Mouse (Mus musculus) 3T3-L1 (cell line): ENCODE measurements at regions not wholly inside any gene's neighbourhood (a gene's known extent, or its start where the extent isn't known, plus 50 kb on each side); places are given as distances from the start of the nearest gene placed in this dataset.
"Not testable (repeated sequence)": the region's sequence is repeated elsewhere in the genome, so short reads cannot be mapped to it uniquely, and the experiment has no call there.

Experiments used
- DNase-seq: peaks from one replicate; pipeline ENCODE4 v3.0.0-alpha.2; 2015; ENCODE audit warnings: low read depth, low spot score

DNA sequence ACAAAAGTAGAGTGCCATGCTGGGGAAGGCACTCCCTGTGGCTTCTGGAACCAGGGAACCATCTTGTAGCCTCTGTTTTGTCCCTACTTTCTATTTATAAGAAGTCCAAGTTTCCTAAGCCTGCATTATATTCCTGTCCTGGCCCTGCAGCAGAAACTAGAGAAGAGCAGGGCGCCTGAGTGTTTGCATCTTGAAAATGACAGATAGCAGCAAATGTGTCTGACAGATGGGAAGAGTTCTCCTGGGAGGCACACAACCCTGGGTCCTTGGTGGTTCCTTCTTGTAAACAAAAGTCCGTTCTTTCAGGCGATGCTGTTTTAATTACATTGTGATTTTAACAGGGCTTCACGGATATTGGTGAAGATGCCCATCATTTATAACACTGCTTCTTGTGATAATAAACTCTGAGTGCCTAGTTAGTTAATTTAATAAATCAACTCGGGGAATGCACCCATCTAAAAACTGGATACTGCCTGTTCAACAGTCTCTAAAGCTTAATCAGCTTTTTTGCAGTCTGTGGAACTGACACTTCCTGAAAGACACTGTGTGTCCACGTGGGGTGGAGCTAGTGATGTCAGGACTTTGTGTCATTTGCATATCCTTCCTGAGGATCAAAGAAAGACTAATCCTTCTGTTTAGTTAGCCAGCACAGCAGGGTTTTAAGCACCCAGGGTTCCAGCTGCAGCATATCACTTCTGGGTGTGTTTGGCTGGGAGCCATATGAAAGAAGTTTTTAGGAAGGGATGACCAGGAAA, 188.3 kb upstream of the Ccdc54 start:
- DNase-seq, result no peak

DNA sequence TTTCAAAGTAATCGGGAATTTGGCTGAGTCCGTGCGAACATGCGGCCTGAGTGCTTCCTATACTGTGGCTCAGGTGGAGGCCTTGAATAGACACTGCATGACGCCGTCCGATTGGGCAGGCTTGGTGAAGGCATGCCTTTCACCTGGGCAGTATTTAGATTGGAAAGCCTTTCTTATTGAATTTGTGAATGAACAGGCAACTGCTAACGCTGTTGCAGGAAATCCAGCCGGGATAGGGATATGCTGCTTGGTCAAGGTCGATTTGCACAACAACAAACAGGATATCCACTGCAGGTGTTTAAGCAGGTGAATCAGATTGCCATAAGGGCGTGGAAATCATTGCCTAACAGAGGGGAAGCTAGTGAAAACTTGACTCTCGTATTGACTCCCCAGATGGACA, 183.7 kb upstream of the Ccdc54 start:
- not testable (repeated sequence) for DNase-seq

DNA sequence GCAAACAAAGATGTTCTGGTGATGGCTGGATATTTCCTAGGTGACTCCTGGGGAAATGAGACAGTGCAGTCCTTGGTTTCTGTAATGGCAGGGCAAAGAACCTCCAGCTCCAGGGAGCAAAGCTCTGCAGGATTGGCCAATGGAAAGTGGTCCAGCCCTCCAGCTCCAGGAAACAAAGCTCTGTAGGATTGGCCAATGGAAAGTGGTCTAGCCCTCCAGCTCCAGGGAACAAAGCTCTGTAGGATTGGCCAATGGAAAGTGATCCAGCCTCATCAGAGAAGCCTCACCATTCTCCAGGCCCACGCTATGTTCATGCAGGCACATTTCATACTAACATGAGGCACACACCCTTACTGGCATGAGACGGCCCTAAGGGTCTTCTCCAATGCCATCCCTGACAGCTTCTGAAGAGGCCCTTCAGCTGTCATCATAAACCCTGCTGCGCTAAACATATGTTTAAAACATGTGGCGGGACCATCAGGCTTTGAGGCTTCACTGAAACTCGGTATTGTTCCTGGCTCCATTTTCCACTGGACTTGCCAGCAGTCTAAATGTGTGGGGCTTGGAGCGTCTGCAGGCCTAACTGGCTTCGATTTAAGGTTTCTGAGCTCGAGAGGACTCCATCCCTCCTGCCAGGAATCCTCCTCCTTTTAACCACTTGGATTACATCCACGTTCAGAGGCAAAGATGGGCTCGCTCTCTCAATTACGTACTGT, 175.3 kb upstream of the Ccdc54 start:
- no peak for DNase-seq

DNA sequence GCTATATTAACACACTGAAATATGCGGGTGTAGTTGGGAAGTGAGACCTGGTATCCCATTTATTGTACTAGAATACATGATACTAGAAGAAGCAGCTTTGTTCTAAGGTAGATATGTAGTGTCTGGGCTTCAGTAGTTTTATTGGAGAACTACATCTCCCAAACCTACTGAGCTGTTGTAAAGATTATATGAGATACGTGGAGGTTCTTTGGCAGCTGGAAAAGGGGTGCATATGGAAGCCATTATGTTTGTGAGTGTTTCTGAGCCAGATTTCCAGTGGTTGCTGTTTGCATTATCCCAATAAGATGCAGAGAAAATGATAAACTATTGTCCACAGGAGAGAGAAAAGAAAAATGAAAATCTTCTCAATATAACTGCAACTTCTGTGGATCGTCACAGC, 171.1 kb upstream of the Ccdc54 start:
- DNase-seq, result no peak

DNA sequence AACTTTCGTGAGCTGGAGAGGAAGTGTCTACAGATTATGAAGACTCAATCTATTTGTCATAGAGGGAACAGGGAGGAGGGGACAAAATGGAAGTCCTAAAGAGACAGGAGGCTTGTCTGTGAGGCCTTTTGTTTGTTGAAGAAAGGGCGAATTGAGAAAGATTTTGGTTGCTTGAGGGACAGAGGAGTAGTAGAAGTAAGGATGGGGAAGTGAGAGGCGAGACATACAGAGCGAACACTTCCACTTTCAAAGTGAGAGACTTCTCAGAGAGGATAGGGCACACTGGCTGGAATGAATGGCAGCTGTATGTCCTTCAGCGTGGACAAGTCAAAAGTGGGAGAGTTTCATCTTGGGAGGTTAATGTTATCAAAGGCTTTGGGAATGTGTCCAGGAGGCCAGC, 169.0 kb upstream of the Ccdc54 start:
- DNase-seq, result no peak

DNA sequence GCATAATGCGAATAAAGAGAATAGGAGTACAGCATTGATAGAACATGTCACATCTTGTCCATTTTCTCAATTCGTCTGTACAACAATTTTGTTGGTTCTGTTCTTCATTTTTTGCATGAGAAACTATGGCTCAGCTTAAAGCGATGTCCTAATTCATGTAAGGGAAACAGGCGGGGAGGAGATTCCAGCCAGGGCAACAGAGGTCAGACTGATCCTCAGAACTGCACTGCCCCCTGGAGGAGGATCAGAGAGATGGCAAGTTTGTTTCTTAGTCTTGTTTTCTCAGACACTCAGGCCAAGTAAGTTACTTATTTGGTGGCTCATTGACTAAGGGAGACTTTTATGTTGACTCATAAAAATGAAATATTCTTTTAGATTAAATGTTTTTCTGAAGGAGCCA, 165.7 kb upstream of the Ccdc54 start:
- DNase-seq, result peak; percentile 86

DNA sequence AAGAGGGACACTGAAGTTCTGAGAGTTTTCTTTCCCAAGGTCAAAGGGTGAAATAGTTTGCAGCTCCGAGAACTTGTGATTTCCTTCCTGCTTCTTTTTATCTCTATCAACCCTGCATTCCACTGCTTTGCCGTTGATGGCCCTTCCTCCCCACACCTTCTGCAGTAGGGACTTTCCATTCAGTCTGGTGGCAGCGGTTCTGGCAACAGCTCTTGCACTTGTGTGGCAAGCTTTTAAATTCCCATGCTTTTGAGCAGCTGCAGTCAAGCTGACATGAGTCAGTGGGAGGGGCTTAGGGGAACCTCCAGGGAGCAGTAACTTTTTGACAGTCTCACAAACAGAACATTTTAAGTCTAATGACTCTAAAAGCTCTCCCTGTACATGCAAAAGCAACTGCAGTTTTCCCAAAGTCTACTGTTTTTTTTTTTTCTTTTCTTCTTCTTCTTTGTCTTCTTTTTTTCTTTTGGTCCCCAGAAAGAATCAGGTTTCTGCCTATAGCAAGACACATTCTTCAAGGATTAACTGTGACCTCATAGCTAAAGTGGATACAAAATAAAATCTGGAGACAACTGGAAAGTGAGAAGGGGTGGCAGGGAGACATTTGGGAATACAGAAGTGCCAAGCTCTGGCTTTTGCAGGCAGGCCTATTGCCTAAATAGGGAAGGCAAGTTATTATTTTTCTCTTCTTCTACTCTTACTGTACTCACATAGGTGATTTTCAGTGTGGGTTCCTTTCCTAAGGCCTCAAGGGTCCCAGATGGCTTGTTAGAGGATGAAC, 162.8 kb upstream of the Ccdc54 start:
- DNase-seq, result peak; percentile 96

- DNase-seq, result peak; percentile 43
Measured at GRCm38 (mm10) chr16:50753046-50753445, 162.1 kb upstream of the Ccdc54 start.

- DNase-seq, result peak; percentile 78
Measured at GRCm38 (mm10) chr16:50752277-50752600, 161.3 kb upstream of the Ccdc54 start.

GRCm38 (mm10) chr16:50751495-50752276, 160.7 kb upstream of the Ccdc54 start:
- DNase-seq, result peak; percentile 56

DNA sequence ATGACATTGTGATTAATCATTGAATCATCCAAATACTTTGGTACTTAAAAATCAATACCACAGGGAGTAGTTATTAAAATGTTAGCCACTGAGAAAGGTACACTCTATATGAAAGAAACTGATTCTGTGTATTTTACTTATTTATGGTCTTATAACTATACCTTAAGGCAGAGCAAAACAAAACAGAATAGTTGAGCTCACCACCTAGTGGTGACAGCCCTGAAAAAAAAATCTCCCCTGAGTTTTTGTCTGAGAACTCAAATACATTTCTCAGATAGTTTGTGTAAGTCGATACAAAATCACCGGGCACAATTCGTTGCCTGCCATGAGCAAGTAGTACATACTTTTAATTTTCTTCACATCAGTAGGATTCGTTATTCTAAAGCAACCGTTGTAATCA, 156.7 kb upstream of the Ccdc54 start:
- peak; percentile 40 for DNase-seq

DNA sequence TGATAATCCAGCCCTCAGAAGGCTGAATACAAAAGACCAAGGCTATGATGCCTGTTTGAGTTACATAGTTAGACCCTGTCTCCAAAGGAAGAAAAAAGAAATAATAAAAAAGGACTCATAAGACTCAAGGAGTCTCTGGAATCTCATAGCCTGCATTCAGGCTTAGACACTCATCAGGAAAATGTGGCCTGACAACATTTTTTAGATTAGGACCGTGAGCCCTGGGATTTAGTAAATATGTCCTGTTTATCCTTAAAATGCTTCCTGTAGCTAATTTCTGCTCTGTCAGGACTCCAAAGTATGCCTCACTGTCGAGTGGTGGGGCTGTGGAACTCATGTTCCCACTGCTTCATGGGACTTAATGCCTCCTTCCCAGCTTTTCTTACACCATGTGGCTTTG, 154.8 kb upstream of the Ccdc54 start:
- no peak for DNase-seq

GRCm38 (mm10) chr16:50737396-50737843, 146.5 kb upstream of the Ccdc54 start:
- DNase-seq, result peak; percentile 62

- DNase-seq, result peak; percentile 97
Measured at GRCm38 (mm10) chr16:50736151-50737047, 145.4 kb upstream of the Ccdc54 start.

DNA sequence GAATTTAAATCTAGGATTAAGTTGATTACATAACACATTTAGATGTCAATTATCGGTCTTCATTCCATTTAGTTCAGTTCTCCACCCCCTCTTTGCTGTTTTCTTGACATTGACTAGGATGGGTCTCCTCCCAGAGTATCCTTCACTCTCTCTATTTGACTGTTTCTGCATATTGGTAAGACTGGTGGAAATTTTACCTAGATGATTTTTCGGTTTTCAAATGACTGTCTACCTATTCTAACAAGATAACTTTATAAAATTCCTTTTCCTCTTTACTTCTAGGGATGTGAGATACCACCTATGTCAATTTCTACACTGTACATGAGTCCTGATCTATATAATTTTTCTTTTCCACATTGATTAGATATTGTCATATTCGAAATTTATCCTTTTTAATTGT, 142.4 kb upstream of the Ccdc54 start:
- DNase-seq, result no peak

GRCm38 (mm10) chr16:50732082-50733006, 141.4 kb upstream of the Ccdc54 start:
- DNase-seq, result peak; percentile 94

GRCm38 (mm10) chr16:50729341-50729740, 138.4 kb upstream of the Ccdc54 start:
- peak; percentile 40 for DNase-seq

DNA sequence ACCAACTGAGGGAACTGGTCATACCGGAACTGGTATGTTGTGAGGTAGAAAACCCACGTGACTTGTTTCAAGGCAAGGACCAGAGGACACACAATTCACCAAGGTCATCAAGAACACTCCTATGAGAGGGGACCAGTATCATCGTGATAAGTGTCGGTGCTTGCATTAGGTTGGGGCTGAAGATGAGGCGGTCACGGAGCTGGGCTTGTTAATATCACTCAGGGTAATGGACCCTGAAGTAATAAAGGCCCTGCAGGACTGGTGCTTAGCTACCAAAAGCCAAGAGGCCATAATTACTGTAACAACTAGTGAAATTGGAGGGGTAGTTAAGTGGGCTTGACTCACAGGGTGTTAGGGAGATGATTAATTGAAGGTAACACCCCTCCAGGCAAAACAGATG, 132.2 kb upstream of the Ccdc54 start:
- no peak for DNase-seq

DNA sequence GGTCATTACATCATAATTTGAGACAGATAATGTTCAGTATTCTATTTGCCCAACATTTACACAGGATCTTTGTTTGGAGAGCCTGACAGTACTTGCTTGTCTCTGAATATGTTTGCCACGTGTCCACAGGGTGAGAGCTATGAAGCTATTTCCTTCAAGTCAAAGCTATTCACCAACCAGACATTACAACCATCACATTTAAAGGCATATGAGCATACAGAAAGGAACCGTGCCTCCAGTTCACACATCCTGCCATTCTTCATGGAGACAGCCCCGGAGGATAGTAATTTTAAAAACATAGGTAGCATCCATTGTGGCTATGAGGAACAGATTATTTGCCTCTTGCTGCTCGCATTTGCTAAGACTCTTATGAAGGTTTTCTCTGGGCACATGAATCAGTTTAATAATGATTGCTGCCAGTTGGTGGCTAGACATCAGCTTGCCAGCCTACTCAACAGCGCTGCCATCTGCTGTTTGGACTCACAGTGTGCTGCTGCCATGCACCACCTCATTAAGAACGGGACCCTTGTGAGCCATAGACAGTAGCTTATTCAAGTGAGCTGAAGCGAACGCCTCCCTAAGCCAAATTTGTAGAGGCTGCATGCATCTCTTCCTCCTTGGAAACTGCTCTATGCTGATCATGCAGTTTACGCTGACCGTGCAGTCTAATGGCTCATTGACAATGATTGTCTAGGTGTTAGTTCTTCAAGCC, 126.5 kb upstream of the Ccdc54 start:
- peak; percentile 57 for DNase-seq
